Mouse (Mus musculus) brain, embryonic 14.5 days (tissue): ENCODE measurements around the gene Gal3st1. TPM values are rescaled to one million over a fixed set of nuclear protein-coding genes. Genes with fewer than 3 reads are reported as not detected.

Source experiments
- DNase-seq: peaks from one replicate; pipeline ENCODE4 v3.0.0-alpha.2; 2011; ENCODE audit warnings: low read depth
- CTCF ChIP-seq: fragments of 200-500 bp; IDR thresholded peaks from 2 replicates; pipeline ENCODE4 v1.5.1; 2012; ENCODE audit warnings: inconsistent platforms, mild to moderate bottlenecking, moderate library complexity, borderline replicate concordance; ENCODE audit not compliant: insufficient read depth, insufficient read length; ENCODE audit errors: extremely low read depth
- POLR2A ChIP-seq: fragments of 200-500 bp; IDR thresholded peaks from 2 replicates; pipeline ENCODE4 v1.6.1; 2012; ENCODE audit warnings: mild to moderate bottlenecking, inconsistent platforms, borderline replicate concordance; ENCODE audit not compliant: poor library complexity, insufficient read depth, insufficient read length, severe bottlenecking; ENCODE audit errors: extremely low read depth
- polyA plus RNA-seq: library from polyadenylated mRNA; depleted of rRNA; stranded (reverse); fragments of >200 nt; gene quantifications from 2 replicates; pipeline ENCODE4 v1.2.3, GENCODE M21; 2012

Gal3st1 gene
- polyA plus RNA-seq, 1 experiment, result 5.3 TPM

- TF ChIP-seq CTCF (no peak), POLR2A (no peak)
- DNase-seq, result peak; percentile 5
Measured at GRCm38 (mm10) chr11:3983863-3984745, 668 bp downstream of the Gal3st1 start.

- no peak for DNase-seq
- no peak for TF ChIP-seq POLR2A
- TF ChIP-seq CTCF, result no peak
Measured at GRCm38 (mm10) chr11:3989748-3990147, 6.3 kb downstream of the Gal3st1 start.

- TF ChIP-seq POLR2A (no peak), CTCF (no peak)
- no peak for DNase-seq
Measured at GRCm38 (mm10) chr11:3993132-3993531, 9.7 kb downstream of the Gal3st1 start.

GRCm38 (mm10) chr11:3993914-3994313, 10.5 kb downstream of the Gal3st1 start:
- DNase-seq, result no peak
- TF ChIP-seq POLR2A (no peak), CTCF (no peak)

GRCm38 (mm10) chr11:3995511-3995910, 12.1 kb downstream of the Gal3st1 start:
- no peak for TF ChIP-seq POLR2A
- TF ChIP-seq CTCF, result no peak
- no peak for DNase-seq

GRCm38 (mm10) chr11:3996840-3997239, 13.4 kb downstream of the Gal3st1 start:
- DNase-seq, result no peak
- no peak for TF ChIP-seq CTCF
- no peak for TF ChIP-seq POLR2A

- peak; percentile 28 for DNase-seq
- TF ChIP-seq CTCF, result no peak
- TF ChIP-seq POLR2A, result no peak
Measured at GRCm38 (mm10) chr11:3997978-3998720, 14.7 kb downstream of the Gal3st1 start.

- no peak for DNase-seq
- TF ChIP-seq POLR2A (no peak), CTCF (no peak)
Measured at GRCm38 (mm10) chr11:3999547-3999946, 16.1 kb downstream of the Gal3st1 start.

- DNase-seq, result peak; percentile 76
- TF ChIP-seq POLR2A (no peak), CTCF (peak; percentile 91)
Measured at GRCm38 (mm10) chr11:4001603-4002002, 18.2 kb downstream of the Gal3st1 start.

GRCm38 (mm10) chr11:4005220-4005805, 21.9 kb downstream of the Gal3st1 start:
- TF ChIP-seq CTCF (no peak), POLR2A (no peak)

GRCm38 (mm10) chr11:4006462-4006861, 23.0 kb downstream of the Gal3st1 start:
- DNase-seq, result no peak
- TF ChIP-seq CTCF (0 out of 2 replicates have a peak, but pooled peaks have one; percentile 4), POLR2A (no peak)

More at GRCm38 (mm10) chr11:4005220-4005805, 21.9 kb downstream of the Gal3st1 start:
- DNase-seq, result no peak
